Mouse (Mus musculus): ENCODE results near the gene Ube2m.

DNA sequence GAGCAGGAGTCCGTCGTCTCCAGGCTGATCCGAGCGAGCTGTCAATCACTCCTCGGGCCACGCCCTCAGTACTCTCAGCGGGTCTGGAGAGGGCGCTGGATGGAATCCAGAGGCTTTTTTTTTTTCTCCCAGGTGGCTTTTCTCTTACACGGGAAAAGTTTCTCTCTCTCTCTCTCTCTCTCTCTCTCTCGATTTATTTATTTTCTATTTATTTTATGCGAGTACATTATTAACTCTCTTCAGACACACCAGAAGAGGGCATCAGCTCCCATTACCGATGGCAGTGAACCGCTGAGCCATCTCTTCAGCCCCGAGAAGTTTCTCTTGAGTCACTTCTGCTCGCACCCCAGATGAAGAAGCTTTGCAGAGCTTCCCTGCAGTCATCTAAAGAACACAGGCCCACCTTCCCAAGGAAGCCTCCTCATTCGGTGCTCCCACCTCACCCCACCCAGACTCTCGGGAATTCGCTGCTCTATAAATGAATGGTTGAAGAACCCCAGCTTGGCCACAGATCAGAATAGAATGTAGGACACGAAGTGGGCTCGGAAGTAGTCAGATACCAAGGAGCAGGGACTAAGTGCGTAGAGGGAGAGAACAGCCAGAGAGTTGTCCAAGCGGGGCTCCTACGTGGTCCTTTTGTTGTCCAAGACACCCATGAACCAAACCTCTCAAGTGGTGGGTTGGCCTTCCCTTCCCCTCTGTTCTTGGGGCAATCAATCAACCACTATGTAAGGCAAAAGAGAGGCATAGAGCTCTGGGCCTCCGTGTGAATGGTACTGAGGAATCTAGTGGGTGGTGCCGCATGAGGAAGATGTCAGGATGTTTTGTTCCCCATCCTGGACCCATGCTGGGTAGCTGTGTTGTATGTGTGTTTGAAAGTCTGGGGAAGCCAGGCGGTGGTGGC is 27.8 kb downstream of the Ube2m start, which contains the start of gene Zbtb45:
- TF ChIP-seq CTCF (IDR thresholded peaks at IDR 0.05; ENCODE audit: low read depth): no peak
- no peak for TF ChIP-seq EP300 (IDR thresholded peaks at IDR 0.05; ENCODE audit: low read depth)

All from heart, postnatal 0 days (tissue).